Mouse (Mus musculus) lung, embryonic 15.5 days (tissue): ENCODE data around the gene St8sia6. TPM values are rescaled to one million over a fixed set of nuclear protein-coding genes. Genes with fewer than 3 reads are reported as not detected.

Source experiments
- polyA plus RNA-seq: library from polyadenylated mRNA; unstranded; fragments of >200 nt; fragmentation: Nextera tagmentation; extraction: Ambion mirVana; gene quantifications from 2 replicates; pipeline ENCODE4 v1.2.1, GENCODE M21; 2015

The St8sia6 gene
- polyA plus RNA-seq, 1 experiment from 2014 or later: 2.9 TPM

Other genes with a start within 250 kb of the St8sia6 start
- gene Trdmt1, start 249.4 kb downstream of the St8sia6 start, polyA plus RNA-seq: 16.0 and 16.2 TPM in 2 replicates
- 856 and 870 TPM in 2 replicates for gene Vim, start 220.1 kb downstream of the St8sia6 start, polyA plus RNA-seq